Mouse (Mus musculus): ENCODE data around the gene Zfp638. TPM values are rescaled to one million over a fixed set of nuclear protein-coding genes. Genes with fewer than 3 reads are reported as not detected.

Gene Zfp638
- total and polyA plus RNA-seq, 2 experiments from 2014 or later: 56.4 to 143 TPM

DNA sequence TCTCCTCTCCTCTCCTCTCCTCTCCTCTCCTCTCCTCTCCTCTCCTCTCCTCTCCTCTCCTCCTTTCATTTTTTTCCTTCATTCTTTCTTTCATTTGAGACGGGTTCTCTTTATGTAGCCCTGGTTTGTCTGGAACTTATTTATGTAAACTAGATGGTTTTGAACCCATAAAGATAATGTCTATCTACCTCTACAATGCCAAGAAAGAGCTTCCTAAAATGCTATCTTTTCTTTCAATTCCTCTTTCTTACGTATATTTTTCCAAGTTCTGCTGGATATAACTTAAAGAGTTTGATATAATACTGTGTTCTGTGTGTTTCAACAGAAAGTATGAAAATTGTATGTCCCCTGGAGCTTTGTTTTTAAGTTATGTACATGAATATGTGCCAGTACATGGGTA, 72.6 kb downstream of the Zfp638 start:
- ATAC-seq (no peak), DNase-seq (no peak)
- H3K9me3 ChIP-seq (ENCODE audit: low read length): no peaks in the 10 kb centered on the region
- no peak overlapping the region for H3K4me3 ChIP-seq (ENCODE audit: low read depth, low read length)
- WGBS: 98% methylated on average over 2 of the region's 2 CpGs
- no peak for TF ChIP-seq CTCF (IDR thresholded peaks at IDR 0.05; ENCODE audit: low read depth)
- H3K4me1 ChIP-seq (ENCODE audit: insufficient read depth): no peaks in the 10 kb centered on the region
- no peaks in the 10 kb centered on the region for H3K27me3 ChIP-seq (ENCODE audit: insufficient read depth, low read length)
- H3K36me3 ChIP-seq (ENCODE audit: insufficient read depth): peaks cover 26% of the 10 kb centered on the region
- no peak overlapping the region for H3K4me2 ChIP-seq (ENCODE audit: low read depth)
- no peak overlapping the region for H3K9ac ChIP-seq
- H3K27ac ChIP-seq (ENCODE audit: low read depth, low read length): no peak overlapping the region

DNA sequence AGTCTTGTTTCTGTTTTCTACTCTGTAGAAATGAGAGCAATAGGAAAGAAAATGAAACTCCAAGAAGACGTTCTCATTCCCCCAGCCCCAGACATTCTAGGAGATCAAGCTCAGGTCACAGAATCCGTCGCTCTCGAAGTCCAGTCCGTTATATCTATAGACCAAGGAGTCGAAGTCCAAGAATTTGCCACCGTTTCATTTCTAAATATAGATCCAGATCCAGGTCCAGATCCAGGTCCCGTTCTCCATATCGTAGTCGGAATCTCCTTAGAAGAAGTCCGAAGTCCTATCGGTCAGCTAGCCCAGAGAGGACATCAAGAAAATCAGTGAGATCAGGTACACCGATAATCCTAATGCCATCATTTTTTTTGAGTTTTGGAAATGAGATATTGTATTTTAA, 75.9 kb downstream of the Zfp638 start:
- H3K27ac ChIP-seq (ENCODE audit: low read depth, low read length): no peak overlapping the region
- H3K27me3 ChIP-seq (ENCODE audit: insufficient read depth, low read length): no peaks in the 10 kb centered on the region
- WGBS: 95% methylated on average over 13 of the region's 13 CpGs
- peaks cover 46% of the 10 kb centered on the region for H3K36me3 ChIP-seq (ENCODE audit: insufficient read depth)
- TF ChIP-seq CTCF (IDR thresholded peaks at IDR 0.05; ENCODE audit: low read depth): no peak
- DNase-seq (no peak), ATAC-seq (no peak)
- H3K4me1 ChIP-seq (ENCODE audit: insufficient read depth): no peaks in the 10 kb centered on the region
- no peak overlapping the region for H3K4me3 ChIP-seq (ENCODE audit: low read depth, low read length)
- H3K9me3 ChIP-seq (ENCODE audit: low read length): no peaks in the 10 kb centered on the region
- H3K4me2 ChIP-seq (ENCODE audit: low read depth): no peak overlapping the region
- no peak overlapping the region for H3K9ac ChIP-seq

GRCm38 (mm10) chr6:83953603-83954002, 86.7 kb downstream of the Zfp638 start:
- Histone ChIP-seq H3K4me1 (ENCODE audit: insufficient read depth) (no peaks in the 10 kb centered on the region), H3K4me3 (ENCODE audit: low read depth, low read length) (no peak overlapping the region), H3K36me3 (ENCODE audit: insufficient read depth) (peaks cover 14% of the 10 kb centered on the region), H3K27ac (ENCODE audit: low read depth, low read length) (no peak overlapping the region), H3K9ac (no peak overlapping the region), H3K4me2 (ENCODE audit: low read depth) (no peak overlapping the region), H3K27me3 (ENCODE audit: insufficient read depth, low read length) (no peaks in the 10 kb centered on the region), H3K9me3 (ENCODE audit: low read length) (no peaks in the 10 kb centered on the region)
- ATAC-seq (no peak), DNase-seq (no peak)
- TF ChIP-seq CTCF (IDR thresholded peaks at IDR 0.05; ENCODE audit: low read depth): no peak

- WGBS: 87% methylated on average over 5 of the region's 5 CpGs
- no peak overlapping the region for H3K4me3 ChIP-seq (ENCODE audit: low read depth, low read length)
- ATAC-seq (no peak), DNase-seq (no peak)
- H3K4me2 ChIP-seq (ENCODE audit: low read depth): no peak overlapping the region
- no peaks in the 10 kb centered on the region for H3K27me3 ChIP-seq (ENCODE audit: insufficient read depth, low read length)
- H3K9me3 ChIP-seq (ENCODE audit: low read length): no peaks in the 10 kb centered on the region
- H3K27ac ChIP-seq (ENCODE audit: low read depth, low read length): no peak overlapping the region
- H3K9ac ChIP-seq: no peak overlapping the region
- peaks cover 28% of the 10 kb centered on the region for H3K36me3 ChIP-seq (ENCODE audit: insufficient read depth)
- H3K4me1 ChIP-seq (ENCODE audit: insufficient read depth): no peaks in the 10 kb centered on the region
- no peak for TF ChIP-seq CTCF (IDR thresholded peaks at IDR 0.05; ENCODE audit: low read depth)
Observed at GRCm38 (mm10) chr6:83987642-83988041, 120.7 kb downstream of the Zfp638 start.

DNA sequence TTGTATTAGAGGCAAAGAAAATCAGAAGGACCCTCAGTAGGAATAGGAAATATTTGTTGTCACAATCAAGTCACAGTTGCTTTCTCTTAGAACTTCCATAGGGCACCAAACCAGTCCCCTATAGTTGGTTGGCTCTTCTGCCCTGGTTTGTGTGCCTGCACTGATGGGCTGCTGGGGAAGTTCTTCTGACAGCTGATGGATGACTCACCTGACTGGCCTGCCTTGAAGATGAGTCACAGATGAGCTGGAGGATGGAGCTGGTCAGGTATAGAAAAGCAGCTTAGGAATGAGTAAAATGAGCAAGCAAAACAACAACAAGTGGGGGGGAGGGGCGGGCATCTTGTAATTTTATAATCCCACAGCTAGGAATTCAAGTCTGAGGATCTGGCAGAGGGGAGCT, 135.8 kb downstream of the Zfp638 start:
- ATAC-seq (no peak), DNase-seq (no peak)
- Histone ChIP-seq H3K9me3 (ENCODE audit: low read length) (no peaks in the 10 kb centered on the region), H3K27me3 (ENCODE audit: insufficient read depth, low read length) (no peaks in the 10 kb centered on the region), H3K27ac (ENCODE audit: low read depth, low read length) (no peak overlapping the region), H3K4me1 (ENCODE audit: insufficient read depth) (no peaks in the 10 kb centered on the region), H3K9ac (no peak overlapping the region), H3K4me2 (ENCODE audit: low read depth) (no peak overlapping the region), H3K36me3 (ENCODE audit: insufficient read depth) (peaks cover 11% of the 10 kb centered on the region), H3K4me3 (ENCODE audit: low read depth, low read length) (no peak overlapping the region)
- 50% methylated on average over 1 of the region's 1 CpGs for WGBS
- TF ChIP-seq CTCF (IDR thresholded peaks at IDR 0.05; ENCODE audit: low read depth): no peak

DNA sequence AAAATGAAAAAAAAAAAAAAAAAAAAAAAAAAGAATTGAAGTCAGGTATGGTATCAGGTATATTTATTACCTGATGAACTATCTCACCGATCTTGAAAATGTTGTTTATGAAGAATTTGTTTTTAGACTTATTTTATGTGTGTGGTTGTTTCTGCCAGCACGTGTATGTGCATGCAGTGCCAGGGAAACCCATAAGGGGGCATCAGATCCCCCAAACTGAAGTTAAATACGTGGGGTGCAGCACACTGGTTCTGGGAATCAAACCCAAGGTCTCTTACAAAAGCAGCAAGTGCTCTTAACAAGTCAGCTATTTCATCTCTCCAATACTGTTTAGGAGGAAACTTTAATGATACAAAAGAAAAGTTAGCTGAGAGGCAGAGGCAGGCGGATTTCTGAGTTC, 137.4 kb downstream of the Zfp638 start:
- 88% methylated on average over 4 of the region's 4 CpGs for WGBS
- no peaks in the 10 kb centered on the region for H3K27me3 ChIP-seq (ENCODE audit: insufficient read depth, low read length)

DNA sequence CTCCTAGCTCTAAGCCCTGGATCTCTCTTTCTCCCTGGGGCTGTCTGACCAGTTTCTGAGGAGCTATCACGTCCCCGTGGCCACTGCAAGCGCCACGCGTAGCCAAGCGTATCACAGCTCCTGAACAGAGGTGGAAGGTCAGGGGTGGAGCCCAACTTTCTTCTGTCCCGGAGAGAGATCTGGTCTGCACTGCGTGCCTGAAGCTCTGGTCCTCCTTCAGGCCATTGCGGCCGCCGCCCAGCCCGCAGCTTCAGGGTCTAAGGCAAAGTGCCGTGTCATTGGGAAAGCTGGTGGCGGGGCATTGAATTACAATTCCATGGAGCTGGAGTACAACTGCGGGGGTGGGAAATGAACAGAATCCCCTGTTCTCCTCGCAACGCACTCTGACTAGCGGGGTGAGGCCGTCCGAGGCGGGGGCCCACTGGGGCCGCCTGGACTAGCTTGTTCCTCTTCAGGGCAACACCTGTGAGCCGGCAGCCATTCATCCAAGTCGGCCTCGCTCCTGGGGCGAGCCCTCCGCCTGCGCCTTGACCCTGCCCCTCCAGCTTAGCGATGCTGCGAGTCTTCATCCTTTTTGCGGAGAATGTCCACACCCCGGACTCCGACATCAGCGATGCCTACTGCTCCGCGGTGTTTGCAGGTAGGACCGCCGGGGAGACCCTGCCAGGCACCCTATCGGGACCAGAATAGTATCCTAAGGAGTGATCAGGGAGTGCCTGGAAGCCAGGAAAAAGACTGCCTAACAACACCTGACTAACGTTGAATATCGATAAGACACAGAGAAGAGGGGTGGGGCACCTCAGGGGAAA, 141.7 kb downstream of the Zfp638 start, which contains the start of gene Dysf:
Gene Dysf, plus strand, starts transcription at position 228 of the 809 bp plus-strand sequence.
- H3K9me3 ChIP-seq (ENCODE audit: low read length): no peaks in the 10 kb centered on the region
- under 1% methylated on average over 41 of the region's 41 CpGs for WGBS
- no peaks in the 10 kb centered on the region for H3K27me3 ChIP-seq (ENCODE audit: insufficient read depth, low read length)
- H3K36me3 ChIP-seq (ENCODE audit: insufficient read depth): no peaks in the 10 kb centered on the region
- peak; percentile 78 for ATAC-seq
- peak within 1 kb of the TSS; percentile 51 for H3K9ac ChIP-seq
- no peak within 1 kb of the TSS for H3K27ac ChIP-seq (ENCODE audit: low read depth, low read length)
- peak within 1 kb of the TSS; percentile 78 for H3K4me2 ChIP-seq (ENCODE audit: low read depth)
- H3K4me3 ChIP-seq (ENCODE audit: low read depth, low read length): peak within 1 kb of the TSS; percentile 43
- no peaks in the 10 kb centered on the region for H3K4me1 ChIP-seq (ENCODE audit: insufficient read depth)
- peak; percentile 29 for DNase-seq
- TF ChIP-seq CTCF (IDR thresholded peaks at IDR 0.05; ENCODE audit: low read depth): peak; percentile 50

More for the DNA sequence above, 137.4 kb downstream of the Zfp638 start:
- no peak overlapping the region for H3K27ac ChIP-seq (ENCODE audit: low read depth, low read length)
- no peaks in the 10 kb centered on the region for H3K9me3 ChIP-seq (ENCODE audit: low read length)
- H3K4me3 ChIP-seq (ENCODE audit: low read depth, low read length): no peak overlapping the region
- no peaks in the 10 kb centered on the region for H3K4me1 ChIP-seq (ENCODE audit: insufficient read depth)
- DNase-seq (no peak), ATAC-seq (no peak)
- H3K4me2 ChIP-seq (ENCODE audit: low read depth): no peak overlapping the region
- TF ChIP-seq CTCF (IDR thresholded peaks at IDR 0.05; ENCODE audit: low read depth): 0 out of 2 replicates have a peak, but pooled peaks have one; percentile 5
- no peak overlapping the region for H3K9ac ChIP-seq
- peaks cover 3% of the 10 kb centered on the region; the same call in 1 of the 2 replicates for H3K36me3 ChIP-seq (ENCODE audit: insufficient read depth)

Data from forebrain, postnatal 0 days (tissue).